Mouse (Mus musculus): ENCODE data around the gene Sorcs2. TPM values are rescaled to one million over a fixed set of nuclear protein-coding genes. Genes with fewer than 3 reads are reported as not detected.
A peak's percentile ranks its signal among the peaks of the same experiment; 100 is the strongest.

The Sorcs2 gene
- polyA plus RNA-seq, 1 experiment from 2014 or later = 6.0 TPM

- Histone ChIP-seq H3K9me3 (ENCODE audit: control insufficient read depth, low read length) (no peaks in the 10 kb centered on the region), H3K27ac (ENCODE audit: low read depth, low read length) (no peak overlapping the region), H3K4me1 (replicated peaks; ENCODE audit: control insufficient read depth, insufficient read depth, low read length) (peaks cover 10% of the 10 kb centered on the region), H3K4me2 (replicated peaks; ENCODE audit: low read depth, low read length) (no peak overlapping the region), H3K9ac (ENCODE audit: low read depth, low read length) (no peak overlapping the region), H3K36me3 (ENCODE audit: control insufficient read depth, insufficient read depth, low read length) (no peaks in the 10 kb centered on the region), H3K4me3 (ENCODE audit: low read depth, low read length) (no peak overlapping the region), H3K27me3 (ENCODE audit: control insufficient read depth, insufficient read depth, low read length) (no peaks in the 10 kb centered on the region)
- 91% methylated on average over 15 of the region's 15 CpGs for WGBS
- ATAC-seq (ENCODE audit: low FRiP score) (no peak), DNase-seq (ENCODE audit: low spot score) (no peak)
Measured at GRCm38 (mm10) chr5:35974265-35974664, 423.7 kb downstream of the Sorcs2 start.

- no peak overlapping the region for H3K27ac ChIP-seq (ENCODE audit: low read depth, low read length)
- H3K27me3 ChIP-seq (ENCODE audit: control insufficient read depth, insufficient read depth, low read length) = no peaks in the 10 kb centered on the region
- 91% methylated on average over 12 of the region's 12 CpGs for WGBS
- H3K9me3 ChIP-seq (ENCODE audit: control insufficient read depth, low read length) = no peaks in the 10 kb centered on the region
- ATAC-seq (ENCODE audit: low FRiP score) (no peak), DNase-seq (ENCODE audit: low spot score) (no peak)
- no peak overlapping the region for H3K4me2 ChIP-seq (replicated peaks; ENCODE audit: low read depth, low read length)
- peaks cover 10% of the 10 kb centered on the region for H3K4me1 ChIP-seq (replicated peaks; ENCODE audit: control insufficient read depth, insufficient read depth, low read length)
- H3K9ac ChIP-seq (ENCODE audit: low read depth, low read length) = no peak overlapping the region
- H3K4me3 ChIP-seq (ENCODE audit: low read depth, low read length) = no peak overlapping the region
- no peaks in the 10 kb centered on the region for H3K36me3 ChIP-seq (ENCODE audit: control insufficient read depth, insufficient read depth, low read length)
Measured at GRCm38 (mm10) chr5:35973800-35974199, 424.1 kb downstream of the Sorcs2 start.

- ATAC-seq (ENCODE audit: low FRiP score) (no peak), DNase-seq (ENCODE audit: low spot score) (no peak)
- Histone ChIP-seq H3K27ac (ENCODE audit: low read depth, low read length) (no peak overlapping the region), H3K4me3 (ENCODE audit: low read depth, low read length) (no peak overlapping the region), H3K4me1 (replicated peaks; ENCODE audit: control insufficient read depth, insufficient read depth, low read length) (peaks cover 10% of the 10 kb centered on the region), H3K9ac (ENCODE audit: low read depth, low read length) (no peak overlapping the region), H3K36me3 (ENCODE audit: control insufficient read depth, insufficient read depth, low read length) (peaks cover 4% of the 10 kb centered on the region; the same call in 1 of the 2 replicates), H3K27me3 (ENCODE audit: control insufficient read depth, insufficient read depth, low read length) (no peaks in the 10 kb centered on the region), H3K4me2 (replicated peaks; ENCODE audit: low read depth, low read length) (no peak overlapping the region), H3K9me3 (ENCODE audit: control insufficient read depth, low read length) (no peaks in the 10 kb centered on the region)
- WGBS = 72% methylated on average over 7 of the region's 7 CpGs
Measured at GRCm38 (mm10) chr5:35972739-35973138, 425.2 kb downstream of the Sorcs2 start.

GRCm38 (mm10) chr5:35971841-35972578 is 425.9 kb downstream of the Sorcs2 start:
- H3K4me1 ChIP-seq (replicated peaks; ENCODE audit: control insufficient read depth, insufficient read depth, low read length) = peaks cover 10% of the 10 kb centered on the region
- ATAC-seq (ENCODE audit: low FRiP score) (no peak), DNase-seq (ENCODE audit: low spot score) (peak; percentile 88)
- H3K27ac ChIP-seq (ENCODE audit: low read depth, low read length) = no peak overlapping the region
- peaks cover 4% of the 10 kb centered on the region; the same call in 1 of the 2 replicates for H3K36me3 ChIP-seq (ENCODE audit: control insufficient read depth, insufficient read depth, low read length)
- H3K4me2 ChIP-seq (replicated peaks; ENCODE audit: low read depth, low read length) = no peak overlapping the region
- H3K4me3 ChIP-seq (ENCODE audit: low read depth, low read length) = no peak overlapping the region
- H3K9me3 ChIP-seq (ENCODE audit: control insufficient read depth, low read length) = no peaks in the 10 kb centered on the region
- H3K9ac ChIP-seq (ENCODE audit: low read depth, low read length) = no peak overlapping the region
- WGBS = 62% methylated on average over 10 of the region's 10 CpGs
- no peaks in the 10 kb centered on the region for H3K27me3 ChIP-seq (ENCODE audit: control insufficient read depth, insufficient read depth, low read length)

GRCm38 (mm10) chr5:35970380-35971105 is 427.4 kb downstream of the Sorcs2 start:
- Histone ChIP-seq H3K9me3 (ENCODE audit: control insufficient read depth, low read length) (no peaks in the 10 kb centered on the region), H3K36me3 (ENCODE audit: control insufficient read depth, insufficient read depth, low read length) (peaks cover 4% of the 10 kb centered on the region), H3K4me2 (replicated peaks; ENCODE audit: low read depth, low read length) (no peak overlapping the region), H3K4me1 (replicated peaks; ENCODE audit: control insufficient read depth, insufficient read depth, low read length) (peaks cover 10% of the 10 kb centered on the region), H3K27me3 (ENCODE audit: control insufficient read depth, insufficient read depth, low read length) (no peaks in the 10 kb centered on the region), H3K27ac (ENCODE audit: low read depth, low read length) (peak overlapping the region; percentile 71; the same call in 1 of the 2 replicates), H3K9ac (ENCODE audit: low read depth, low read length) (no peak overlapping the region), H3K4me3 (ENCODE audit: low read depth, low read length) (no peak overlapping the region)
- DNase-seq (ENCODE audit: low spot score) (peak; percentile 53), ATAC-seq (ENCODE audit: low FRiP score) (peak; percentile 78)
- 40% methylated on average over 12 of the region's 12 CpGs for WGBS

- 82% methylated on average over 3 of the region's 3 CpGs for WGBS
- Histone ChIP-seq H3K9me3 (ENCODE audit: control insufficient read depth, low read length) (no peaks in the 10 kb centered on the region), H3K36me3 (ENCODE audit: control insufficient read depth, insufficient read depth, low read length) (peaks cover 5% of the 10 kb centered on the region), H3K4me3 (ENCODE audit: low read depth, low read length) (no peak overlapping the region), H3K4me2 (replicated peaks; ENCODE audit: low read depth, low read length) (no peak overlapping the region), H3K4me1 (replicated peaks; ENCODE audit: control insufficient read depth, insufficient read depth, low read length) (peaks cover 10% of the 10 kb centered on the region), H3K27me3 (ENCODE audit: control insufficient read depth, insufficient read depth, low read length) (no peaks in the 10 kb centered on the region), H3K27ac (ENCODE audit: low read depth, low read length) (0 out of 2 replicates have a peak overlapping the region, but pooled peaks have one; percentile 18), H3K9ac (ENCODE audit: low read depth, low read length) (no peak overlapping the region)
- ATAC-seq (ENCODE audit: low FRiP score) (no peak), DNase-seq (ENCODE audit: low spot score) (no peak)
Measured at GRCm38 (mm10) chr5:35969857-35970256, 428.1 kb downstream of the Sorcs2 start.

Other genes with a start within 250 kb of the Sorcs2 start
- 0.17 TPM in 1 of 2 replicates, not detected in the other for gene Psapl1, start 194.1 kb downstream of the Sorcs2 start, polyA plus RNA-seq (2014; fragmentation: Nextera tagmentation; extraction: Ambion mirVana)
- 52.5 and 57.6 TPM in 2 replicates for gene Grpel1, start 66.9 kb upstream of the Sorcs2 start, polyA plus RNA-seq (2014; fragmentation: Nextera tagmentation; extraction: Ambion mirVana)
- gene Tada2b, start 86.1 kb upstream of the Sorcs2 start, polyA plus RNA-seq (2014; fragmentation: Nextera tagmentation; extraction: Ambion mirVana) = 4.6 and 4.9 TPM in 2 replicates
- gene Ccdc96, start 86.4 kb upstream of the Sorcs2 start, polyA plus RNA-seq (2014; fragmentation: Nextera tagmentation; extraction: Ambion mirVana) = 3.6 and 4.8 TPM in 2 replicates
- gene Tbc1d14, start 195.1 kb upstream of the Sorcs2 start, polyA plus RNA-seq (2014; fragmentation: Nextera tagmentation; extraction: Ambion mirVana) = 38.3 and 41.4 TPM in 2 replicates